ENCODE assay signal across 21 mouse cellular contexts in genomic region chr19:48478864-48479263, GRCm38 (mm10).
DNase-seq lines count a peak whose midpoint lies in the region; TF ChIP-seq lines count a peak whose summit lies in the region.
"Had no signal": no experiment of that assay in that cellular context is flagged by ENCODE, and none has a peak within 500 bp of the region (broad histone marks: within the 10 kb centered on the region; RNA-seq: fewer than 3 reads in every experiment).

No protein-coding gene starts in this region.

- intact Hi-C loops in left cerebral cortex, postnatal 14 days (cut with DNase I), result no loop called here

- no peak overlapping the region for H3K4me3 ChIP-seq in layer of hippocampus, adult 2 months
- H3K4me3 ChIP-seq: forebrain, embryonic 12.5 days; heart, embryonic 10.5 days; hindbrain, embryonic 12.5 days had no signal

- no peak for TF ChIP-seq CTCF in layer of hippocampus, adult 2 months (conservative IDR thresholded peaks at IDR 0.05)

- DNase-seq in cerebellum, adult 9-10 months, result peak; percentile 10
- DNase-seq in cerebellum, postnatal 36 days, result no peak
- DNase-seq in layer of hippocampus, adult 2 months (ENCODE audit: low spot score in 2 of 2), result peak in 1 of 2 experiments; percentile 15
- no peak for DNase-seq in layer of hippocampus, postnatal 25 days (ENCODE audit: extremely low spot score in 1 of 2, low spot score in 1 of 2)
- peak; percentile 41 to 43 for DNase-seq in left cerebral cortex, adult 9 months (ENCODE audit: low spot score in 2 of 2)
- no peak for DNase-seq in left cerebral cortex, postnatal 14 days (ENCODE audit: low spot score in 2 of 2)
- no peak for DNase-seq in gastrocnemius, adult 8-10 months (ENCODE audit: low spot score in 2 of 2)
- DNase-seq: adrenal gland, adult 8-10 months; adrenal gland, postnatal 36 days; B cell, adult 2 months; cerebellum, adult 11 months; cerebellum, adult 8-10 months; cerebellum, postnatal 25 days; forebrain, postnatal 0 days; gastrocnemius, postnatal 10 days; heart, adult 18-20 months; heart, postnatal 10 days; heart, postnatal 4 days had no signal

- H3K27ac ChIP-seq in layer of hippocampus, adult 2 months, result peak overlapping the region; percentile 67
- H3K27ac ChIP-seq: forebrain, embryonic 12.5 days; heart, embryonic 10.5 days; hindbrain, embryonic 12.5 days had no signal

Comparison
In these comparisons a context has a peak if more than half of its experiments do, and no peak if none do; other contexts are left out.
1. DNase-seq: peak in cerebellum, adult 9-10 months (single experiment) and left cerebral cortex, adult 9 months (2 of 2); none in cerebellum, postnatal 36 days (0 of 2), layer of hippocampus, postnatal 25 days (0 of 2), left cerebral cortex, postnatal 14 days (0 of 2) and gastrocnemius, adult 8-10 months (0 of 2).